Mouse (Mus musculus) liver, embryonic 16.5 days (tissue): ENCODE results near the gene Jmjd8. TPM values are rescaled to one million over a fixed set of nuclear protein-coding genes. Genes with fewer than 3 reads are reported as not detected.

ENCODE experiments used
- ATAC-seq: fragments of 200-750 bp; cut with Nextera tagmentation; 2 replicates; pipeline ENCODE4 v1.8.0; 2017; ENCODE audit warnings: low read depth, mild to moderate bottlenecking, moderate number of reproducible peaks, moderate library complexity
- H3K27ac ChIP-seq: fragments of 300-500 bp; sonication (generic); 2 replicates; pipeline ENCODE4 v1.5.1; 2014; ENCODE audit warnings: mild to moderate bottlenecking, low read length
- H3K27me3 ChIP-seq: fragments of 300-500 bp; sonication (generic); 2 replicates; pipeline ENCODE4 v1.6.1; 2014; ENCODE audit warnings: low read depth, low read length, mixed read lengths; ENCODE audit not compliant: control insufficient read depth, insufficient read depth
- H3K36me3 ChIP-seq: fragments of 300-500 bp; sonication (generic); 2 replicates; pipeline ENCODE4 v1.6.1; 2014; ENCODE audit warnings: mild to moderate bottlenecking; ENCODE audit not compliant: control insufficient read depth, insufficient read depth
- H3K4me1 ChIP-seq: fragments of 300-500 bp; sonication (generic); 2 replicates; pipeline ENCODE4 v1.6.1; 2014; ENCODE audit warnings: low read depth, low read length, mixed read lengths; ENCODE audit not compliant: control insufficient read depth
- H3K4me2 ChIP-seq: fragments of 300-500 bp; sonication (generic); 2 replicates; pipeline ENCODE4 v1.6.1; 2014; ENCODE audit warnings: low read depth, low read length, mixed read lengths
- H3K4me3 ChIP-seq: fragments of 300-500 bp; sonication (generic); 2 replicates; pipeline ENCODE4 v1.5.1; 2014; ENCODE audit warnings: low read depth, mild to moderate bottlenecking, low read length
- H3K9ac ChIP-seq: fragments of 300-500 bp; sonication (generic); 2 replicates; pipeline ENCODE4 v1.6.1; 2014; ENCODE audit warnings: low read depth, low read length
- H3K9me3 ChIP-seq: fragments of 300-500 bp; sonication (generic); replicated peaks from 2 replicates; pipeline ENCODE4 v1.6.1; 2016; ENCODE audit warnings: low read length; ENCODE audit not compliant: control insufficient read depth
- WGBS: fragments of 180-500 bp; shearing (Covaris S2); extraction: QIAGEN DNeasy Blood & Tissue Kit; methylation state at CpG from one replicate; pipeline ENCODE4 v1.1.7; 2014; ENCODE audit not compliant: insufficient replicate concordance; 5-methylcytosine and 5-hydroxymethylcytosine counted together
- polyA plus RNA-seq: library from polyadenylated mRNA; unstranded; fragments of >200 nt; fragmentation: Nextera tagmentation; extraction: Ambion mirVana; gene quantifications from 2 replicates; pipeline ENCODE4 v1.2.1, GENCODE M21; 2015

The Jmjd8 gene
- polyA plus RNA-seq, 1 experiment from 2014 or later = 23.5 TPM

DNA sequence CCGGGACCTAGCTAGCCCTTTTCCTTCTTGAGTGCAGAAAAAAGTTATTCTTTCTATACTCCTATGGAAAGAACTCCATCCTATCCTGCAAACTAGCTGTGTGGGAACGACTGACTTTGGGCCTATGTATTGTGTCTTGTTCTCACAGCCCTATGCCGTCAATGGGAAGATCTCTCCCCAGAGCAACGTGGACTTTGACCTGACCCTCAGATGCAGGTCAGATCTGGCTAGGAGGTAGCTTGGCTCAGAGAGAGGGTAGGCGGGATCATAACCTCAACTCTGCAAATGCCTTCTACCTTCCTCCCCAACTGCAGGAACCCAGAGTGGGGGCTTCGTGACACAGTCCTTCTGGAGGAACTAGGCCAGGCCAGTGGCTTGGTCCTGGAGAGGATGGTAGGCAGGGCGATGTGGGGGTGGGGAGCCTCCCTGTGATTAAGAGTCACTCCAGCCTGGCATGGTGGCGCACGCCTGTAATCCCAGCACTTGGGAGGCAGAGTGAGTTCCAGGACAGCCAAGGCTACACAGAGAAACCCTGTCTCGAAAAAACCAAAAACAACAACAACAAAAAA, 47.8 kb downstream of the Jmjd8 start:
- no peaks in the 10 kb centered on the region for H3K9me3 ChIP-seq
- H3K4me1 ChIP-seq = peaks cover 29% of the 10 kb centered on the region
- H3K4me3 ChIP-seq = peak overlapping the region; percentile 85
- H3K9ac ChIP-seq = peak overlapping the region; percentile 83
- peak overlapping the region; percentile 90 for H3K27ac ChIP-seq
- peak overlapping the region; percentile 85 for H3K4me2 ChIP-seq
- peak; percentile 19; the same call in 1 of the 2 replicates for ATAC-seq
- 60% methylated on average over 10 of the region's 10 CpGs for WGBS
- H3K36me3 ChIP-seq = no peaks in the 10 kb centered on the region
- H3K27me3 ChIP-seq = no peaks in the 10 kb centered on the region

DNA sequence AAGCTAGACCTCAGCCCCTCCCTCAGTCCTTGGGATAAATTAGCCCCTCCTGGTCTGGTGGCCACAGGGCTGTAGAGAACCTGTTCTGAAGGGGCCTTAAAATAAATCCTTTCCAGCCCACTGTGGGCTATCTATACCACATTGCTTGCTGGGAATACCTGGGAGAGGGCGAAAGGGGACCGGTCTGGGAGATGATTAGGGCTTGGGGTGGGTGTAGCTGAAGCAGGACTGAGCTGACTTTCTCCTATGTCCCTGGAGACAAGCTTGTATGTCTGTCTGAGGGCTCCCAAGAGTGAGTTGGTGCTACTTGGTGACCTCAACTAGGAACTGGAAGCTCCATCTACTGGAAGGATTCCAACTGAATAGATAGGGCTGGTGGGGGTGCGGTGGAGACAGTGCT, 48.4 kb downstream of the Jmjd8 start:
- no peak overlapping the region for H3K4me3 ChIP-seq
- whole genome bisulfite sequencing = 78% methylated on average over 3 of the region's 3 CpGs
- H3K27me3 ChIP-seq = no peaks in the 10 kb centered on the region
- ATAC-seq = no peak
- no peak overlapping the region for H3K9ac ChIP-seq
- no peak overlapping the region for H3K27ac ChIP-seq
- H3K36me3 ChIP-seq = no peaks in the 10 kb centered on the region
- H3K4me2 ChIP-seq = no peak overlapping the region
- H3K9me3 ChIP-seq = no peaks in the 10 kb centered on the region
- H3K4me1 ChIP-seq = peaks cover 34% of the 10 kb centered on the region

DNA sequence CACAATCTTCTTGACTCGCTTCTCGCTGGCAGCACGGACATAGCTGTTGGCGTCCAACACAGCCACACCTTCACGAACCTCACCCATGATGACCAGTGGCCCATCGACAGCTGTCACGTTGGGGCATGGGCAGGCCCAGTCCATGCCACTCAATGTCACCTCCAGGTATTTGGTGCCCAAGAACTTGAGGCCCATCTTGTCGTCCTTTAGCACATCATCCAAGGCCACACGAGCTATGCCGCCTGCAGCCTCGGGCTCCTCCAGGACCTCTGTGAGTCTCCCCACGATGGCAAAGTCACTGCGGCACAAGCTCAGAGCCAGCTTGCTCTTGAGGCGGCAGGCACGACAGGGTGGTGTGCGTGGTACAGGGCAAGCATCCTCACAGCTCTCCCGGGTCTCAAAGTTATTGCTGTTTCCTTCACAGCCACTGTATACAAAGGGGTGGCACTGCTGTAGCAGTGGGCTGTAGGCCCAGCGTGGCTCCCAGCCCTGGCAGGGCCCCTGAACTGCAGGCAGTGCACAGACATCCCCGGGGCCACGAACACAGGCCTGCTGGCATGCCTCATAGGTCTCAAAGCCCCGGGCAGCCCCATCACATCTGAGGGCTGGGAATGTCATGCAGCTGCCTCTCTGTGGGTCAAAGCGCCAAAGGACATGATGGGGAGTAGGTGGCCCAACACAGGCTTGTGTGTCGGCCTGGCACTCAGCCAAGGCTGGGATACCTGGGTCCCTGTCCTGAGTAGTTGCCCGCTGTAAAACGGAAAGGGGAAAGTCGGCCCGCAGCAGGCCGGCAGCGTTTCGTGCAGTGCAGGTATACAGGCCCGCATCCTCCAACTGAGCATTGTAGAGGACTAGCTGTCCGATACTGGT, 49.3 kb downstream of the Jmjd8 start:
- Histone ChIP-seq H3K4me1 (peaks cover 42% of the 10 kb centered on the region), H3K27ac (no peak overlapping the region), H3K4me2 (no peak overlapping the region), H3K36me3 (no peaks in the 10 kb centered on the region), H3K4me3 (no peak overlapping the region), H3K9ac (no peak overlapping the region), H3K27me3 (no peaks in the 10 kb centered on the region), H3K9me3 (no peaks in the 10 kb centered on the region)
- no peak for ATAC-seq
- 82% methylated on average over 32 of the region's 32 CpGs for WGBS

DNA sequence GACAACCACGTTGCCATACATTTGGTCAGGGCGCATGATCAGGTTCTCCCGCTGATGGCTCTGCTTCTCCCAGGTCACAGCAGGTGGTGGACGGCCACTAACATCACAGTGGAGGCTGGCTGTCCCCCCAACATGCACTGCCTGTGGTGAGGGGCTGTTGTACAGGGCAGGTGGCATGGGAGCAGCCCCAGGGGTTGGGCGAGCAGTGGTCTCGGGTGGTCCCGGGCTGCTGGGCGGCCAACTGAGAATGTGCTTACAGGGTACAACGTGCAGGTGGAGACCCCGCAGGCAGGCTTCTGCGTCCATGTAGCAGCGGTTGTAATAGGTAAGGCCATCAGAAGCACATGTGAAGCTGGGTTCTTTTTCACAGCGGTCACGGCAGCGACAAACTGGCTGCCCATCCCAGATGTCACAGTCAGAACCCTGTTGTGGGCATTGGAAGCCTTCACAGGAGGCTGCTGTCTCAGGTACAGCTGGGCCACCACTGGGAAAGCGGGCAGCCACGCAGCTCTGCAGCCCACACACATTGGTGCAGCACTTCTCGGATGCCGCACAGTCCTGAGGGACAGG, 50.0 kb downstream of the Jmjd8 start:
- Histone ChIP-seq H3K4me1 (peaks cover 42% of the 10 kb centered on the region), H3K27ac (no peak overlapping the region), H3K36me3 (peaks cover 5% of the 10 kb centered on the region; the same call in 1 of the 2 replicates), H3K27me3 (no peaks in the 10 kb centered on the region), H3K4me2 (no peak overlapping the region), H3K4me3 (no peak overlapping the region), H3K9ac (no peak overlapping the region), H3K9me3 (no peaks in the 10 kb centered on the region)
- ATAC-seq = no peak
- WGBS = 85% methylated on average over 19 of the region's 19 CpGs

DNA sequence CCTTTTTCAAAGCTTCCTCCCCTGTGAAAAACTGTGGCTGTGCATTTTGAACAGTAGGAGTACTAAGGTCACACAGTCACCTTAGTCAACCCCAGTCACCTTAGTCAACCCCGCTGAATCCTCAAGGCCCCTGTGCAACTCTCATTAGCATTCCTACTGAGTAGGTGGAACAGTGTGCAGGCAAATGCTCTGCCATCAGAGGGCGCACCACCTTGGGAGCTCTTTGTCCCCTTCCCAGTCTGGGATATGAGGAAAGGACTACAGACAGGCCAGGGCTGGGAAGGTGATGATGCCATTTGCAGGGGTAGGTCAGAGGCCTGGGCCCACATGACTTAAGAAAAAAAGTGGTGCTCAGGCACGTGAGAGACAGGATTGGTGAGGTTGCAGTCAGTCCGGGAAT, 50.6 kb downstream of the Jmjd8 start:
- H3K9me3 ChIP-seq = no peaks in the 10 kb centered on the region
- H3K4me1 ChIP-seq = peaks cover 36% of the 10 kb centered on the region
- H3K27ac ChIP-seq = no peak overlapping the region
- peaks cover 5% of the 10 kb centered on the region; the same call in 1 of the 2 replicates for H3K36me3 ChIP-seq
- no peak overlapping the region for H3K4me2 ChIP-seq
- no peak overlapping the region for H3K9ac ChIP-seq
- ATAC-seq = no peak
- no peaks in the 10 kb centered on the region for H3K27me3 ChIP-seq
- H3K4me3 ChIP-seq = no peak overlapping the region
- 65% methylated on average over 4 of the region's 4 CpGs for WGBS

DNA sequence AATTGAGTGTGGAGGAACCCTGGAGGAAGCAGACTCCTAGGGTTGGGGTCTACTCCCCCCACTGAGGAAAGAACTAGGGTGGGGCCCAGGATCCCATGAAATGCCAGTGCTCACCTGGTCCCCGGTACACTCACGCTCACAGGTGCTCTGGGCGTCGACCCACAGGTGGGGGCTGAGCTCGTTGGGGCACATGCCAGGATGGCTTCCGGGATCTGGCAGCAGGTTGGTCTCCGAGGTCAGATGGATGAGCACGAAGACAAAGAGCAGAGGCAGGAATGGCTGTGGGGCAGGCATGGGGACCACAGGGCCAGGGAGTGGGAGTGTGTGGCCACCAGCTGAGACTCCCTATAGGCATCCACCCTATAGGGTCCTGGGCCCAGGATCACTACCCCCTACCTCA, 51.1 kb downstream of the Jmjd8 start:
- Histone ChIP-seq H3K4me1 (peaks cover 34% of the 10 kb centered on the region), H3K9ac (no peak overlapping the region), H3K9me3 (no peaks in the 10 kb centered on the region), H3K4me3 (no peak overlapping the region), H3K27me3 (no peaks in the 10 kb centered on the region), H3K27ac (no peak overlapping the region), H3K4me2 (no peak overlapping the region), H3K36me3 (peaks cover 5% of the 10 kb centered on the region)
- WGBS = 79% methylated on average over 8 of the region's 8 CpGs
- ATAC-seq = no peak

DNA sequence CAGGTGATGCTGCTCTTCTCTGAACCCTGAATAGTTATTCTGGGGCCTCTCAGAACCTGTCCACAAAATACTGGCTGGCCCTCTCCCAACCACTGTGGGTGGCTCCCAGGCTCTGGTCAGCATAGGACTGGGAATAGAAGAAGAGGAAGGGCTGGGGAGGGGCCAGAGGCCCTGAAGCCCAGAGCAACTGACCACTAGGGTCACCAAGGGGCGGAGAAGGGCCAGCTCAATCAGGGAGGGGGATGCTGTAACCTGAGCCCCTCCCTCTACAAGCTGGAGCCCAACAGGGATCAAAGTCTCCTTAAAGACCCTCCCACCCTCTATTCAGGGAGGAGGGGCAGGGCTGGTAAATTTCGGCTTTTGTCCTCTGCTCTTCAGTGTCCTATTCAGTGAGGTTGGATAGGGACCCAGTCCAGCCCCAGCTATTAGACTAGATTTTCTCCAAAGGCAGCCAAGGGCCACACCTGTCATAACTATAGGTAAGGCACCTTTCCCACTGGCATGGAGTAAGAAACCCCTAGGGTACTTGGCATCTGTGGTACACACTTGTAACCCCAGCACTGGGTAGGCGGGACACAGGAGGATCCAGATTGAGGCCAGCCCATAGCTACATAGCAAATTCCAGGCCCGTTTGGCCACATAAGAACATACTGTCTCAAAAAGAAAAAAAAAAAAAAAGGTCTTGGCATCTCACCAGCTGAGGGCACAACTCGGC, 51.7 kb downstream of the Jmjd8 start, which contains the start of gene Wfikkn1:
Wfikkn1 (minus strand) TSS at position 663 of the 715 bp plus-strand sequence.
- Histone ChIP-seq H3K4me1 (peaks cover 34% of the 10 kb centered on the region), H3K9ac (no peak within 1 kb of the TSS), H3K9me3 (no peaks in the 10 kb centered on the region), H3K4me2 (no peak within 1 kb of the TSS), H3K27ac (no peak within 1 kb of the TSS), H3K27me3 (no peaks in the 10 kb centered on the region), H3K4me3 (no peak within 1 kb of the TSS), H3K36me3 (peaks cover 5% of the 10 kb centered on the region)
- peak; percentile 19 for ATAC-seq
- WGBS = 62% methylated on average over 5 of the region's 5 CpGs

DNA sequence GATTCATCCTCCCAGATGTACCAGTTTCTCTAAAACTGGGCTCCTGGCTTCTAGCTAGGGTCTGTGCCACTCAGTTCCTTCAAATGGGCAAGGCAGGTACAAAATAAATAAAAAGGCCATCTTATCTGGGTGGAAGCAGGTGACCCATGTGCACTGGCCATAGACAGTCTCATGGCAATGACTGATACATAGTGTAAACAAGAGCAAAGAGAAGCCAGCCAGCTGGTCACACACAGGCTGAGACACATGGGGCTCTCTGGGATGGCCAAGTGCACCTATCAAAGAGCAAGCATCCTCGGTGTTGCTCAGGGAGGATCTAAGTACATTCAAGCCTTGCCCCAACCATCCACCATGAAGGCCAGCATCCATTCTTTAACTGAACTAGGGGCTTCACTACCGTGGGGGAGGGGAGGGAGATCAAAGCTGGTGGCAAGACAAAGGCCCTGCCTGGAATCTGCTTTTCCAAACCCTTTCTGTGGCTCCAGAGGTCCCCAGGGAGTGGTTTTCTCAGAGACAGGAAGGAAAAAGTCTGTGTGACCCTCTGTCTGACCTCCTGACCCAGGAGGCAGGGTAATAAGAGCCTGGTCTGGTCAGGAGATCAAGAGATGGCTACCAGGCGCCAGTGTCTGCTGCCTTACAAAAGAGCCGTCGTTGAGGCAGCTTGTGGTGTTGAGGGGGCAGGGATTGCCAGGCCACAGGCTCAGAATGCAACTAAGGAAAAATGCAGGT, 52.4 kb downstream of the Jmjd8 start:
- Histone ChIP-seq H3K4me3 (no peak overlapping the region), H3K4me1 (peaks cover 30% of the 10 kb centered on the region), H3K27me3 (no peaks in the 10 kb centered on the region), H3K36me3 (peaks cover 5% of the 10 kb centered on the region), H3K4me2 (no peak overlapping the region), H3K9ac (no peak overlapping the region), H3K9me3 (no peaks in the 10 kb centered on the region), H3K27ac (no peak overlapping the region)
- ATAC-seq = no peak
- 36% methylated on average over 5 of the region's 5 CpGs for WGBS
